Mouse (Mus musculus) kidney, adult 2 months (tissue): ENCODE data around the gene Btk. TPM values are rescaled to one million over a fixed set of nuclear protein-coding genes. Genes with fewer than 3 reads are reported as not detected.

Experiments
- DNase-seq: peaks from one replicate; pipeline ENCODE4 v3.0.0; 2021
- H3K27ac ChIP-seq: fragments of 200-500 bp; 2 replicates; pipeline ENCODE4 v1.5.1; 2012; ENCODE audit warnings: low read depth, low read length, control low read depth, inconsistent platforms; ENCODE audit not compliant: insufficient read depth
- H3K27me3 ChIP-seq: fragments of 200-500 bp; replicated peaks from 2 replicates; pipeline ENCODE4 v1.6.1; 2012; ENCODE audit warnings: mild to moderate bottlenecking, moderate library complexity, low read length, inconsistent platforms; ENCODE audit not compliant: control insufficient read depth, insufficient read depth
- H3K36me3 ChIP-seq: fragments of 200-500 bp; 2 replicates; pipeline ENCODE4 v1.6.1; 2012; ENCODE audit warnings: mild to moderate bottlenecking, moderate library complexity, low read length, inconsistent platforms; ENCODE audit not compliant: control insufficient read depth, insufficient read depth
- H3K4me1 ChIP-seq: fragments of 200-500 bp; 2 replicates; pipeline ENCODE4 v1.6.1; 2011; ENCODE audit warnings: low read length; ENCODE audit not compliant: control insufficient read depth, insufficient read depth
- H3K4me3 ChIP-seq: fragments of 200-500 bp; 2 replicates; pipeline ENCODE4 v1.5.1; 2011; ENCODE audit warnings: mild to moderate bottlenecking, low read depth, low read length, control low read depth; ENCODE audit not compliant: insufficient read depth
- CTCF ChIP-seq: fragments of 200-500 bp; conservative IDR thresholded peaks from 2 replicates; pipeline ENCODE4 v1.5.1; 2011; ENCODE audit warnings: low read depth, mild to moderate bottlenecking, control low read depth, low read length, moderate library complexity, mixed read lengths; ENCODE audit not compliant: insufficient read depth, insufficient read length
- POLR2A ChIP-seq: fragments of 200-500 bp; IDR thresholded peaks from one replicate; pipeline ENCODE4 v1.6.1; 2011; ENCODE audit warnings: low read depth, low read length, control low read depth
- WGBS: fragments of 180-500 bp; shearing (Covaris S2); methylation state at CpG from one replicate; pipeline ENCODE4 v1.1.7; 2018; 5-methylcytosine and 5-hydroxymethylcytosine counted together
- polyA plus RNA-seq: library from polyadenylated mRNA; depleted of rRNA; stranded (reverse); fragments of >200 nt; gene quantifications from 2 replicates; pipeline ENCODE4 v1.2.3, GENCODE M21; 2012

Btk gene
- polyA plus RNA-seq, 1 experiment: 0.70 TPM

GRCm38 (mm10) chrX:134589836-134590235 lies 6.5 kb upstream of the Btk start:
- Histone ChIP-seq H3K4me3 (no peak overlapping the region), H3K36me3 (no peaks in the 10 kb centered on the region), H3K27ac (no peak overlapping the region), H3K4me1 (peaks cover 5% of the 10 kb centered on the region; the same call in 1 of the 2 replicates), H3K27me3 (no peaks in the 10 kb centered on the region)
- TF ChIP-seq POLR2A (no peak), CTCF (no peak)
- DNase-seq: no peak
- 29% methylated on average over 5 of the region's 5 CpGs for WGBS

- Histone ChIP-seq H3K4me3 (no peak overlapping the region), H3K4me1 (peaks cover 5% of the 10 kb centered on the region; the same call in 1 of the 2 replicates), H3K36me3 (no peaks in the 10 kb centered on the region), H3K27ac (no peak overlapping the region), H3K27me3 (no peaks in the 10 kb centered on the region)
- no peak for TF ChIP-seq POLR2A
- TF ChIP-seq CTCF: no peak
- 92% methylated on average over 3 of the region's 3 CpGs for WGBS
- DNase-seq: no peak
These were observed 5.6 kb upstream of the Btk start for GRCm38 (mm10) chrX:134588997-134589396.

GRCm38 (mm10) chrX:134588261-134588660 lies 4.9 kb upstream of the Btk start:
- TF ChIP-seq CTCF (no peak), POLR2A (no peak)
- 76% methylated on average over 4 of the region's 4 CpGs for WGBS

GRCm38 (mm10) chrX:134586447-134586846 lies 3.1 kb upstream of the Btk start:
- H3K4me1 ChIP-seq: peaks cover 5% of the 10 kb centered on the region; the same call in 1 of the 2 replicates
- no peaks in the 10 kb centered on the region for H3K27me3 ChIP-seq
- DNase-seq: no peak
- H3K36me3 ChIP-seq: no peaks in the 10 kb centered on the region
- H3K4me3 ChIP-seq: peak overlapping the region; percentile 86
- H3K27ac ChIP-seq: no peak overlapping the region
- TF ChIP-seq POLR2A: no peak
- TF ChIP-seq CTCF: no peak
- 14% methylated on average over 8 of the region's 8 CpGs for WGBS

More at GRCm38 (mm10) chrX:134588261-134588660, 4.9 kb upstream of the Btk start:
- H3K4me1 ChIP-seq: peaks cover 5% of the 10 kb centered on the region; the same call in 1 of the 2 replicates
- no peak overlapping the region for H3K4me3 ChIP-seq
- H3K27ac ChIP-seq: no peak overlapping the region
- no peak for DNase-seq
- no peaks in the 10 kb centered on the region for H3K27me3 ChIP-seq
- H3K36me3 ChIP-seq: no peaks in the 10 kb centered on the region

GRCm38 (mm10) chrX:134585103-134586002 lies 2.0 kb upstream of the Btk start, which contains the start of gene Rpl36a:
Rpl36a (plus strand) TSS chrX:134585654.
- 1% methylated on average over 45 of the region's 45 CpGs for WGBS
- TF ChIP-seq POLR2A (peak; percentile 84), CTCF (peak; percentile 63)

GRCm38 (mm10) chrX:134582270-134582669 lies 1.1 kb downstream of the Btk start:
- H3K4me1 ChIP-seq: peaks cover 5% of the 10 kb centered on the region; the same call in 1 of the 2 replicates
- 79% methylated on average over 11 of the region's 11 CpGs for WGBS
- no peak for DNase-seq

More at GRCm38 (mm10) chrX:134585103-134586002, 2.0 kb upstream of the Btk start, which contains the start of gene Rpl36a:
- no peaks in the 10 kb centered on the region for H3K27me3 ChIP-seq
- peak within 1 kb of the TSS; percentile 86 for H3K4me3 ChIP-seq
- peak within 1 kb of the TSS; percentile 74; the same call in 1 of the 2 replicates for H3K27ac ChIP-seq
- H3K36me3 ChIP-seq: no peaks in the 10 kb centered on the region
- peak; percentile 93 for DNase-seq
- peaks cover 5% of the 10 kb centered on the region; the same call in 1 of the 2 replicates for H3K4me1 ChIP-seq

More at GRCm38 (mm10) chrX:134582270-134582669, 1.1 kb downstream of the Btk start:
- Histone ChIP-seq H3K36me3 (no peaks in the 10 kb centered on the region), H3K27me3 (no peaks in the 10 kb centered on the region), H3K27ac (no peak overlapping the region), H3K4me3 (no peak overlapping the region; the same call in 1 of the 2 replicates)
- TF ChIP-seq CTCF: no peak
- TF ChIP-seq POLR2A: no peak
